Mouse (Mus musculus) left cerebral cortex, postnatal 36 days (tissue): Measurements from ENCODE around the gene Slc47a2. TPM values are rescaled to one million over a fixed set of nuclear protein-coding genes. Genes with fewer than 3 reads are reported as not detected.
"Not testable (repeated sequence)": the region's sequence is repeated elsewhere in the genome, so short reads cannot be mapped to it uniquely, and the experiment has no call there.

Experiments
- DNase-seq, 2 experiments: peaks; one replicate each; pipeline ENCODE4 v3.0.0; 2021 to 2022; ENCODE audit warnings: low spot score in 2 of 2, mixed read lengths in 1 of 2
- intact Hi-C: fragments of 180-260 bp; cut with DNase I; formaldehyde crosslinking; loops from one replicate; pipeline ENCODE4 v1.15.1; 2025
- total RNA-seq, 2 experiments: library from RNA; stranded (reverse); gene quantifications; 2 replicates each; pipeline ENCODE4 v1.2.3; 2021

The Slc47a2 gene
- total RNA-seq, 2 experiments from 2014 or later = not detected

GRCm38 (mm10) chr11:61349337-61349736, 6.7 kb upstream of the Slc47a2 start:
- peak; percentile 10 to 13 for DNase-seq
- intact Hi-C loops = loop anchor here (5.0 kb wide), 1 partner anchor 58 kb away; no protein-coding TSS in a partner anchor

GRCm38 (mm10) chr11:61346133-61346532, 3.5 kb upstream of the Slc47a2 start:
- no peak for DNase-seq
- intact Hi-C loops = loop anchor here (5.0 kb wide), 1 partner anchor 61 kb away; no protein-coding TSS in a partner anchor

- DNase-seq = no peak
- intact Hi-C loops = loop anchor here (5.0 kb wide), 1 partner anchor 150 kb away; no protein-coding TSS in a partner anchor
Observed at GRCm38 (mm10) chr11:61341971-61342370, 689 bp downstream of the Slc47a2 start.

GRCm38 (mm10) chr11:61341233-61341632, 1.4 kb downstream of the Slc47a2 start:
- intact Hi-C loops = loop anchor here (5.0 kb wide), 1 partner anchor 149 kb away; no protein-coding TSS in a partner anchor
- DNase-seq = no peak

- DNase-seq = no peak
- intact Hi-C loops = loop anchor here (5.0 kb wide), 1 partner anchor 148 kb away; no protein-coding TSS in a partner anchor
Observed at GRCm38 (mm10) chr11:61340374-61340773, 2.3 kb downstream of the Slc47a2 start.

- intact Hi-C loops = no loop called here
- DNase-seq = no peak
Observed at GRCm38 (mm10) chr11:61337586-61337985, 5.1 kb downstream of the Slc47a2 start.

GRCm38 (mm10) chr11:61320904-61321687, 21.6 kb downstream of the Slc47a2 start:
- intact Hi-C loops = no loop called here
- DNase-seq = no peak

GRCm38 (mm10) chr11:61319923-61320567, 22.6 kb downstream of the Slc47a2 start:
- intact Hi-C loops = no loop called here
- no peak for DNase-seq

GRCm38 (mm10) chr11:61319233-61319922, 23.3 kb downstream of the Slc47a2 start:
- intact Hi-C loops = no loop called here
- DNase-seq = no peak

- intact Hi-C loops = no loop called here
Observed at GRCm38 (mm10) chr11:61316864-61317263, 25.8 kb downstream of the Slc47a2 start.

GRCm38 (mm10) chr11:61310321-61310720, 32.3 kb downstream of the Slc47a2 start:
- intact Hi-C loops = no loop called here

More at GRCm38 (mm10) chr11:61316864-61317263, 25.8 kb downstream of the Slc47a2 start:
- no peak for DNase-seq

GRCm38 (mm10) chr11:61309831-61310230, 32.8 kb downstream of the Slc47a2 start:
- intact Hi-C loops = no loop called here
- no peak for DNase-seq

More at GRCm38 (mm10) chr11:61310321-61310720, 32.3 kb downstream of the Slc47a2 start:
- no peak for DNase-seq

- intact Hi-C loops = no loop called here
- DNase-seq = no peak
Observed at GRCm38 (mm10) chr11:61307795-61308194, 34.9 kb downstream of the Slc47a2 start.

GRCm38 (mm10) chr11:61305377-61305776, 37.3 kb downstream of the Slc47a2 start:
- no peak for DNase-seq
- intact Hi-C loops = no loop called here

GRCm38 (mm10) chr11:61304535-61304934, 38.1 kb downstream of the Slc47a2 start:
- intact Hi-C loops, DNase-seq: not testable (repeated sequence)

GRCm38 (mm10) chr11:61300716-61301392, 41.8 kb downstream of the Slc47a2 start:
- no peak for DNase-seq
- intact Hi-C loops = no loop called here

GRCm38 (mm10) chr11:61300205-61300604, 42.5 kb downstream of the Slc47a2 start:
- intact Hi-C loops = no loop called here
- DNase-seq = no peak

GRCm38 (mm10) chr11:61297901-61298300, 44.8 kb downstream of the Slc47a2 start:
- DNase-seq = no peak

GRCm38 (mm10) chr11:61297326-61297725, 45.3 kb downstream of the Slc47a2 start:
- no peak for DNase-seq

More at GRCm38 (mm10) chr11:61297901-61298300, 44.8 kb downstream of the Slc47a2 start:
- intact Hi-C loops = no loop called here

More at GRCm38 (mm10) chr11:61297326-61297725, 45.3 kb downstream of the Slc47a2 start:
- intact Hi-C loops = no loop called here
